Mouse (Mus musculus) neural tube, embryonic 12.5 days (tissue): Measurements from ENCODE around the gene Pik3r1. TPM values are rescaled to one million over a fixed set of nuclear protein-coding genes. Genes with fewer than 3 reads are reported as not detected.

Experiments used
- ATAC-seq: fragments of 200-750 bp; cut with Nextera tagmentation; 2 replicates; pipeline ENCODE4 v1.8.0; 2017; ENCODE audit warnings: low read depth, mild to moderate bottlenecking, moderate TSS enrichment, moderate library complexity; ENCODE audit not compliant: low FRiP score
- H3K27ac ChIP-seq: fragments of 300-500 bp; sonication (generic); 2 replicates; pipeline ENCODE4 v1.5.1; 2016
- H3K27me3 ChIP-seq: fragments of 300-500 bp; sonication (generic); replicated peaks from 2 replicates; pipeline ENCODE4 v1.6.1; 2016; ENCODE audit warnings: mild to moderate bottlenecking
- H3K36me3 ChIP-seq: fragments of 300-500 bp; sonication (generic); 2 replicates; pipeline ENCODE4 v1.6.1; 2016; ENCODE audit warnings: mild to moderate bottlenecking
- H3K4me1 ChIP-seq: fragments of 300-500 bp; sonication (generic); 2 replicates; pipeline ENCODE4 v1.6.1; 2016
- H3K4me2 ChIP-seq: fragments of 300-500 bp; sonication (generic); replicated peaks from 2 replicates; pipeline ENCODE4 v1.6.1; 2016; ENCODE audit warnings: mild to moderate bottlenecking
- H3K4me3 ChIP-seq: fragments of 300-500 bp; sonication (generic); 2 replicates; pipeline ENCODE4 v1.5.1; 2016
- H3K9ac ChIP-seq: fragments of 300-500 bp; sonication (generic); 2 replicates; pipeline ENCODE4 v1.6.1; 2016; ENCODE audit warnings: mild to moderate bottlenecking
- H3K9me3 ChIP-seq: fragments of 300-500 bp; sonication (generic); 2 replicates; pipeline ENCODE4 v1.6.1; 2016; ENCODE audit warnings: mild to moderate bottlenecking
- WGBS: fragments of 180-500 bp; shearing (Covaris S2); methylation state at CpG from one replicate; pipeline ENCODE4 v1.1.7; 2016; 5-methylcytosine and 5-hydroxymethylcytosine counted together
- polyA plus RNA-seq: library from polyadenylated mRNA; unstranded; fragments of >200 nt; fragmentation: Nextera tagmentation; extraction: Ambion mirVana; gene quantifications from 2 replicates; pipeline ENCODE4 v1.2.1, GENCODE M21; 2016

Gene Pik3r1
- polyA plus RNA-seq, 1 experiment from 2014 or later: 36.9 TPM

DNA sequence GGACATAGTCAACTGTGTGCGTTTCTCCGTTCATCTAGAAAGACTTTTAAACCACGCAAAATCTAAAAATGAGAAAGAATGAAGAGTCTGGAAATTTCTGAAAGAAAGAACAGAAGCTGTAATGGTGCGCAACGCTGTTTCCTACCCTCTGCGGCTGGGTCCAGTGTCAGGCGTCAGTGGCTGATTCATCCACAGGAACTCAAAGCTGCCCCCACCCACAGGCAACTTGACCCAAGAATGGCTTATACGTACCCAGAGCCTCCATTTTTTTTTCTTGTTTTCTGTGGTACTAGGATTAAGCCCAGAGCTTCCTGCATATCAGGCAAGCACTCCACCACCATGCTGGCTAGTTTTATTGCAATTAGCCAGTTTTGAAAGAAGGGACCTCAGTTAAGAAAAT, 37.7 kb downstream of the Pik3r1 start:
- Histone ChIP-seq H3K4me2 (no peak overlapping the region), H3K4me1 (peaks cover 18% of the 10 kb centered on the region), H3K9ac (no peak overlapping the region), H3K4me3 (no peak overlapping the region), H3K36me3 (no peaks in the 10 kb centered on the region), H3K9me3 (no peaks in the 10 kb centered on the region), H3K27ac (no peak overlapping the region), H3K27me3 (no peaks in the 10 kb centered on the region)
- 84% methylated on average over 8 of the region's 8 CpGs for WGBS
- no peak for ATAC-seq

DNA sequence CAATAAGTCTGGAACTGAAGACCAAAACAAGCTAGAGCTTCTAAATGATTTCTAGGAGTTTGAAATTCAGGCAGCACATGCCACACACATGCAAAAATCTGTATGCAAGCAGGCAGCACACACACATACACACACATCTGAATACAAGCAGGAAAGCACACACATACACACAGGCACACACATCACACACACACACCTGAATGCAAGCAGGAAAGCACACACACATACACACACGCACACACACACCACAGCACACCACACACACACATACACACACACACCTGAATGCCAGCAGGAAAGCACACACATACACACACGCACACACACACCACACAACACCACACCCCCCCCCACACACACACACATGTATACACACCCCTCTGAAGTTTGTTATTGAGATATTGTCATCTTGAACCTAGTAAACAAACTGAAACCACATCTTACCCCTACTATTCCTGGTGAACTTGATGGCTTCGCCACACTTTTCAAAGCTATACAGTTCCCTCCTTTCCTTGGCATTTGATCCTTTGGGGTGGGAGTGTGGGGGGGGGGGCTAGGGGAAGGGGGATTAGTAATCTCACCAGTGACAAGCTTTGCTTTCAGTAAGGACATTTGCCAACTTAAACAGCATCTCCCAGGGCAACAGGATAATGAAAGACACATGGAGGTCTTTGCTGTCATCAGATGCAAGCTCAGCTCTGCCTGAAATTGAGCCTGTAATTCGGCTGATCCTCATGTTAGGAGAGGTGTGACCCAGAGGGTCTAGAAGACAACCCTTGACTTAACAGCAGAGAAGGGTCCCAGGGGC, 38.6 kb downstream of the Pik3r1 start:
- WGBS: 62% methylated on average over 4 of the region's 4 CpGs
- Histone ChIP-seq H3K9me3 (no peaks in the 10 kb centered on the region), H3K4me3 (no peak overlapping the region), H3K36me3 (no peaks in the 10 kb centered on the region), H3K27ac (no peak overlapping the region), H3K9ac (no peak overlapping the region), H3K4me2 (no peak overlapping the region), H3K4me1 (peaks cover 18% of the 10 kb centered on the region), H3K27me3 (no peaks in the 10 kb centered on the region)
- ATAC-seq: peak; percentile 53; the same call in 1 of the 2 replicates

DNA sequence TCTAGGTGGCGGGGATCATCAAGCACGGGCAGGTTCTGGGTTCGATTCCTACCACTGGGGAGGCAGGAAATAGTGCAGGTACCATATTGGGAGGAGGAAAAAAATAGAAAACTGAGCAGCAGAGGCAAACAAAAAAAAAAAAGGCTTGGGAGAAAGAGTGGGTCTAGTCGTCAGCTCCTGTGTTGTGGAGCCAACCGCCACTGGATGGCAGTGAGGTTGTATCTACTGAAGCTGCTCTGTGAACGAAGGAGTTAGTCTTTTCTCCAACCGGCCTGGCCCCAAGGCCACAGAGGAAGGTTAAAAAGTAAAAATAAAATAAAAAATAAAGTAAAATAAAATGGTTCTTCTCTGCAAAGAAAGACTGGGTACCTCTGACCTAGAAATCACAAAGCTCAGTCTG, 39.2 kb downstream of the Pik3r1 start:
- 65% methylated on average over 7 of the region's 7 CpGs for WGBS
- H3K4me1 ChIP-seq: peaks cover 18% of the 10 kb centered on the region
- no peaks in the 10 kb centered on the region for H3K27me3 ChIP-seq
- H3K4me3 ChIP-seq: no peak overlapping the region
- H3K9me3 ChIP-seq: no peaks in the 10 kb centered on the region
- no peak overlapping the region for H3K27ac ChIP-seq
- H3K36me3 ChIP-seq: no peaks in the 10 kb centered on the region
- H3K4me2 ChIP-seq: no peak overlapping the region
- no peak overlapping the region for H3K9ac ChIP-seq
- ATAC-seq: no peak

GRCm38 (mm10) chr13:101728300-101728699, 39.7 kb downstream of the Pik3r1 start:
- Histone ChIP-seq H3K27me3 (no peaks in the 10 kb centered on the region), H3K9ac (no peak overlapping the region), H3K27ac (no peak overlapping the region), H3K4me1 (peaks cover 15% of the 10 kb centered on the region), H3K4me3 (no peak overlapping the region), H3K36me3 (no peaks in the 10 kb centered on the region), H3K9me3 (no peaks in the 10 kb centered on the region), H3K4me2 (no peak overlapping the region)
- 76% methylated on average over 3 of the region's 3 CpGs for WGBS
- no peak for ATAC-seq

DNA sequence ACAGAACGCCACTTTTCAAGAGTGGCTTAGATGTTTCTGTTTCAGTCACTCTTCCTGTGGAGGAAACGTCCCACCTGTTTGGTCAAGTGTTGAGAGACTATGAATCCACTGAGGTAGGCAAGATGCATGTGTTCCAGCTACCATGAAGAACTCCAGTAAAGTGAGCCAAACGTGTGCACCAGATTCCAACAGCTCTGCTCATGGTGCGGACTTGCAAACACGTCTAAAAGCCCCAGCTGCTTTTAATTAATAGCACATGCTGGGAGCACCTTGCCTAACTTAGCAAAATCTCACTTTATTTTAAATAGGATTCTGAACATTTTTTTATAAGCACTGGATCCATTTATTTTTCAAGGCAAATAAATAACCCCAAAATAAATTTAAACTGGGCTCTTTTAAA, 40.2 kb downstream of the Pik3r1 start:
- peaks cover 12% of the 10 kb centered on the region for H3K4me1 ChIP-seq
- no peak overlapping the region for H3K4me2 ChIP-seq
- no peak for ATAC-seq
- no peak overlapping the region for H3K27ac ChIP-seq
- WGBS: 74% methylated on average over 5 of the region's 5 CpGs
- no peaks in the 10 kb centered on the region for H3K27me3 ChIP-seq
- no peaks in the 10 kb centered on the region for H3K9me3 ChIP-seq
- H3K36me3 ChIP-seq: no peaks in the 10 kb centered on the region
- no peak overlapping the region for H3K4me3 ChIP-seq
- no peak overlapping the region for H3K9ac ChIP-seq

GRCm38 (mm10) chr13:101726922-101727321, 41.1 kb downstream of the Pik3r1 start:
- no peaks in the 10 kb centered on the region for H3K9me3 ChIP-seq
- ATAC-seq: no peak
- no peak overlapping the region for H3K4me3 ChIP-seq
- no peak overlapping the region for H3K4me2 ChIP-seq
- no peaks in the 10 kb centered on the region for H3K27me3 ChIP-seq
- 90% methylated on average over 3 of the region's 3 CpGs for WGBS
- no peaks in the 10 kb centered on the region for H3K36me3 ChIP-seq
- H3K9ac ChIP-seq: no peak overlapping the region
- no peak overlapping the region for H3K27ac ChIP-seq
- peaks cover 12% of the 10 kb centered on the region for H3K4me1 ChIP-seq

DNA sequence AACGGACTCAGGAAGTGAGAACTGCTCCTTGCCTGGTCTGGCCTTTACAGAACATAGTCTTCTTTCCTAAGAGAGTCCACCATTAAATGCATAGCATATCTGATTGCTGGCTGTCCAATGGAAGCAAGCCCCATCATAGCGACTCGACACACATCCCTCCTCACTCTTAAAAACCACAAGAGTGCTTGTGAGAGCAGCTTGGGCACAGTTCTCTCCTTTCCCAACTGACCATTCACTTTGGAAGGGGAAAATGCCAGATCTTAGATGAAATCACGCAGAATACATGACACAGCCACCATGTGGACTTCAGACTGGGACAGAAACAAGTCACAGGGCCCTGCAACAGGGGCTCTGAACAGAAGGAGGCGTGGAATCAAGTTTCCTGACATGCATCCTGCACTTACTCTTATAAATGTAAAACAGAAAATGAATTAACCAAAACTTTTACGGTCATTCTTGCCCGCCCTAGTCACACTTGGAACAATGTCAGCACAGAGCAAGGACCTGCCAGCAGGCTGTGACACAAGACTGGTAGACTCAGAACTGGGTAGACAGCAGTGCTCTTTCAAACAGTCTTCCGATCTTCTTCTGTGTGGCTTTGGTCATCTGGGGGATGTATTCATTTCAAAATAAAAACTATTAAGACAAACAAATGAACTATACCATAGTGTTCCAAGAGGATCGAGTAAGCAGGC, 46.0 kb downstream of the Pik3r1 start:
- H3K36me3 ChIP-seq: no peaks in the 10 kb centered on the region
- no peak overlapping the region for H3K27ac ChIP-seq
- no peaks in the 10 kb centered on the region for H3K9me3 ChIP-seq
- no peak overlapping the region for H3K9ac ChIP-seq
- ATAC-seq: no peak
- no peaks in the 10 kb centered on the region for H3K27me3 ChIP-seq
- no peak overlapping the region for H3K4me3 ChIP-seq
- H3K4me1 ChIP-seq: peaks cover 8% of the 10 kb centered on the region; the same call in 1 of the 2 replicates
- H3K4me2 ChIP-seq: no peak overlapping the region
- WGBS: 91% methylated on average over 9 of the region's 9 CpGs

DNA sequence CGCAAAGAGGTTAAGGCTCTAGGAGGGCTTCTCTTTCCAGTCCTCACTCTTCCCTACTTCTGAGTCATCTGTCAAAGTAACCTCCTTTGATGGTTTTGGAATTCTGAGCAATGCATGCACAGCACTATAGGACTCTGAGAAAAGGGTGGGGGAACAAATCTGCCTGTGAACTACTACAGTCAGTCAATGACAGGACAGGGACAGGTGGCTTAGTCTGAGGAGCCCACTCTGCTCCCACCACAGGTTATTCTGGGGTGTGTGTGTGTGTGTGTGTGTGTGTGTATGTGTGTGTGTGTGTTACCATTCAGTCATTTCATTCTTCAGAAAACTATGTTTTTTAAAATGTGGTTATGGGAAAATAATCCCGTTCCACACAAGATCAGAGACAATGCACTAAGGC, 46.9 kb downstream of the Pik3r1 start:
- Histone ChIP-seq H3K9ac (no peak overlapping the region), H3K9me3 (no peaks in the 10 kb centered on the region), H3K4me3 (no peak overlapping the region), H3K27ac (no peak overlapping the region), H3K4me2 (no peak overlapping the region), H3K4me1 (peaks cover 8% of the 10 kb centered on the region; the same call in 1 of the 2 replicates), H3K27me3 (no peaks in the 10 kb centered on the region), H3K36me3 (no peaks in the 10 kb centered on the region)
- ATAC-seq: no peak
- 86% methylated on average over 1 of the region's 2 CpGs for WGBS

- WGBS: 4% methylated on average over 11 of the region's 11 CpGs
- Histone ChIP-seq H3K27me3 (no peaks in the 10 kb centered on the region), H3K4me2 (peak overlapping the region; percentile 43), H3K27ac (no peak overlapping the region), H3K4me3 (no peak overlapping the region), H3K36me3 (no peaks in the 10 kb centered on the region), H3K9ac (no peak overlapping the region), H3K9me3 (no peaks in the 10 kb centered on the region), H3K4me1 (peaks cover 8% of the 10 kb centered on the region; the same call in 1 of the 2 replicates)
- peak; percentile 56 for ATAC-seq
Observed at GRCm38 (mm10) chr13:101719312-101719870, 48.6 kb downstream of the Pik3r1 start.

DNA sequence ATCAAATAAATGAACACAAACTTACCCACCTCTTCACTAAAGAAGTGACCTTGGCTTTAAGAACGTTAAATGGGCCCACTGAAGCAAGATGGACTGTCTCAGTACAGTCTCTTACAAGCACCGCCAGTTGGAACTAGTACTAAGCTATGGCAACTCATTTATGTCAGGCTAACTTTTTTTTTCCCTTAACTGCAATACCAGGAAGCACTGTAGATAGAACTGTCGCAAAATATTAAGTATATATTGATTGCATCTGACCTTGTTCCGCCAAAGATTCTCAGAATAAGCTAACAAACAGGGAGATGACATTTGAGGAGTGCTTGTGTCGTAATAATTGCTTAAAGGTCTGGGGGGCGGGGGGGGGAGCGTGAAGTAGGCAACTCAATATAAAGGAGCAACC, 49.3 kb downstream of the Pik3r1 start:
- ATAC-seq: no peak
- no peak overlapping the region for H3K4me3 ChIP-seq
- H3K9me3 ChIP-seq: no peaks in the 10 kb centered on the region
- H3K36me3 ChIP-seq: no peaks in the 10 kb centered on the region
- H3K9ac ChIP-seq: no peak overlapping the region
- no peak overlapping the region for H3K27ac ChIP-seq
- H3K4me1 ChIP-seq: peaks cover 8% of the 10 kb centered on the region; the same call in 1 of the 2 replicates
- no peaks in the 10 kb centered on the region for H3K27me3 ChIP-seq
- peak overlapping the region; percentile 43 for H3K4me2 ChIP-seq
- 45% methylated on average over 7 of the region's 7 CpGs for WGBS

- no peak for ATAC-seq
Observed at GRCm38 (mm10) chr13:101717836-101718235, 50.2 kb downstream of the Pik3r1 start.

GRCm38 (mm10) chr13:101713429-101714088, 54.5 kb downstream of the Pik3r1 start:
- Histone ChIP-seq H3K27ac (no peak overlapping the region), H3K9me3 (no peaks in the 10 kb centered on the region), H3K4me2 (no peak overlapping the region), H3K9ac (no peak overlapping the region), H3K36me3 (no peaks in the 10 kb centered on the region; the same call in 1 of the 2 replicates), H3K4me3 (no peak overlapping the region), H3K27me3 (no peaks in the 10 kb centered on the region), H3K4me1 (no peaks in the 10 kb centered on the region)
- no peak for ATAC-seq
- 88% methylated on average over 12 of the region's 12 CpGs for WGBS

More at GRCm38 (mm10) chr13:101717836-101718235, 50.2 kb downstream of the Pik3r1 start:
- Histone ChIP-seq H3K9ac (no peak overlapping the region), H3K36me3 (no peaks in the 10 kb centered on the region), H3K4me2 (no peak overlapping the region), H3K27ac (no peak overlapping the region), H3K27me3 (no peaks in the 10 kb centered on the region), H3K9me3 (no peaks in the 10 kb centered on the region), H3K4me3 (no peak overlapping the region), H3K4me1 (peaks cover 8% of the 10 kb centered on the region; the same call in 1 of the 2 replicates)
- WGBS: 83% methylated on average over 6 of the region's 6 CpGs
